Mouse (Mus musculus) small intestine, adult 2 months (tissue): ENCODE data around the gene Trabd2b. TPM values are rescaled to one million over a fixed set of nuclear protein-coding genes. Genes with fewer than 3 reads are reported as not detected.

ENCODE experiments used
- H3K27ac ChIP-seq: fragments of 200-500 bp; 2 replicates; pipeline ENCODE4 v1.5.1; 2012; ENCODE audit warnings: low read depth, low read length, control low read depth, inconsistent platforms; ENCODE audit not compliant: insufficient read depth
- H3K27me3 ChIP-seq: fragments of 200-500 bp; 2 replicates; pipeline ENCODE4 v1.6.1; 2012; ENCODE audit warnings: mild to moderate bottlenecking, moderate library complexity, low read length, inconsistent platforms; ENCODE audit not compliant: control insufficient read depth, insufficient read depth
- H3K36me3 ChIP-seq: fragments of 200-500 bp; 2 replicates; pipeline ENCODE4 v1.6.1; 2012; ENCODE audit warnings: mild to moderate bottlenecking, low read length, control low read depth, inconsistent platforms; ENCODE audit not compliant: control insufficient read depth, insufficient read depth
- H3K4me1 ChIP-seq: fragments of 200-500 bp; 2 replicates; pipeline ENCODE4 v1.6.1; 2012; ENCODE audit warnings: low read length, inconsistent platforms, mixed read lengths; ENCODE audit not compliant: control insufficient read depth, insufficient read depth, insufficient read length
- H3K4me3 ChIP-seq: fragments of 200-500 bp; 2 replicates; pipeline ENCODE4 v1.5.1; 2012; ENCODE audit warnings: low read depth, mild to moderate bottlenecking, control low read depth, inconsistent platforms, low read length, moderate library complexity
- CTCF ChIP-seq: fragments of 200-500 bp; IDR thresholded peaks from 2 replicates; pipeline ENCODE4 v1.5.1; 2012; ENCODE audit warnings: low read depth, mild to moderate bottlenecking, control low read depth, inconsistent platforms, low read length, moderate library complexity, mixed read lengths; ENCODE audit not compliant: insufficient replicate concordance, insufficient read length; ENCODE audit errors: extremely low read depth
- POLR2A ChIP-seq: fragments of 200-500 bp; IDR thresholded peaks from 2 replicates; pipeline ENCODE4 v1.6.1; 2012; ENCODE audit warnings: low read depth, mild to moderate bottlenecking, control low read depth, inconsistent platforms, low read length, moderate library complexity
- WGBS: fragments of 180-500 bp; shearing (Covaris S2); methylation state at CpG from one replicate; pipeline ENCODE4 v1.1.7; 2018; 5-methylcytosine and 5-hydroxymethylcytosine counted together
- polyA plus RNA-seq: library from polyadenylated mRNA; depleted of rRNA; stranded (reverse); fragments of >200 nt; gene quantifications from 2 replicates; pipeline ENCODE4 v1.2.3, GENCODE M21; 2012

Gene Trabd2b
- polyA plus RNA-seq, 1 experiment, result 0.32 TPM

DNA sequence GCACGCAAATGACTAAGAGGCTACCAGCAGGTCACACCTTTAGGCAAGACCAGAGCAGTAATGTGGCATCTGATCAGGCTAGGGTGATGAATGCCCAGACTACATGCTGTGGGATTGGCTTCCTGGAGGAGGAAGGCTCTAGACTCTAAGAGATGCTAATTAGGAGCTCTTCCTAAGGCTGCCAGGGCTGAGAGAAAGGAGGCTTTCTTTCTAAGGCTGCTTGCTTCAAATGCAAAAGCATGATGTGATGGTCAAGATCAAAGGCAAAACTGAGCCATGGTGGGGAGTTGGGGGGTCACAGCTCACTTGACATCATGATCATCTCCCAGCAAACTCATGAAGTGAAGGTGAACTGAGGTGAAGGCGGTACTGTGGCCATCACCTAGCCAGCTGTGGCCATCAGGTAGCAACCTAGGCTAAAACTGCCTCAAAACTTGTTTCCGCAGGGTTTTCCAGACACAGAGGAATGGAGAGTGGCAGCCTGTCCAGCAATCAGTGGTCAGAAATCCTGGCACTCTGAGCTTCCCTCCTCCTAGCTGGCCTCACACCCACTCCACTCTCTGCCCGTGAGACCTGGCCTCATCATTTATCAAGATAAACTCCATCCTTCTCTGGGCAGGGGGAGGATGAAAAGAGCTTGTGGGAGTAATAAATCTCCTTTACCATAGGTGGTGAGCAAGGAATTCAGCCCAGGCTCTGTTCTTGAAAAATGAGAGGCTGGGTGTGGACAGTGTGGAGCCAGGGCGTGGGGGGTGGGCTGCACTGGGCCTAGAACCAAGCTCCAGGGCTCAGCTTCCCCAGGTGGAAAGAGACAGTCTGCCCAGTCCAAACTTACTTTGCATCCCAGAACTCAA is 117.0 kb downstream of the Trabd2b start:
- H3K4me1 ChIP-seq, result no peaks in the 10 kb centered on the region
- H3K27me3 ChIP-seq, result no peaks in the 10 kb centered on the region
- 79% methylated on average over 5 of the region's 5 CpGs for WGBS
- H3K27ac ChIP-seq, result no peak overlapping the region
- TF ChIP-seq POLR2A (no peak), CTCF (no peak)
- H3K36me3 ChIP-seq, result no peaks in the 10 kb centered on the region
- no peak overlapping the region for H3K4me3 ChIP-seq

DNA sequence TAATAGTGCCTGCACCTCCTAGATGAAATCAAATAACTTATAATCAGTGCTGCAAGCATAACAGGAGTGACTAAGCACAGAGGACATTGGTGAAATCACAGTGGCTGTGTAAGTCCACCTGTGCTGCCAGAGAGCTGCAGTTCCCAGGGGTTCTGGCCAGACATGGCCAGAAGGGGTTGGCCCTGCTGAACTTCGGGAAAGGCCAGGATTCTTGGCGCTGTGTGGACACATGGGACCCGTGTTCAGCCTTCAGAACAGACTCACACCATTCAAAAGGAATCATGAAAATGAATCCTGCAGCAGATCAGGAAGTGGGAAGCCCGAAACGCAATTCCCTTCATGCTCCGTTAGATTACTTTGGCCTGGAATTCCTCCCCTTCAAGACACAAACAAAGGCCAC is 125.1 kb downstream of the Trabd2b start:
- Histone ChIP-seq H3K4me1 (no peaks in the 10 kb centered on the region), H3K27ac (no peak overlapping the region), H3K36me3 (no peaks in the 10 kb centered on the region), H3K4me3 (no peak overlapping the region), H3K27me3 (no peaks in the 10 kb centered on the region)
- TF ChIP-seq CTCF (no peak), POLR2A (no peak)
- WGBS, result 71% methylated on average over 6 of the region's 6 CpGs

DNA sequence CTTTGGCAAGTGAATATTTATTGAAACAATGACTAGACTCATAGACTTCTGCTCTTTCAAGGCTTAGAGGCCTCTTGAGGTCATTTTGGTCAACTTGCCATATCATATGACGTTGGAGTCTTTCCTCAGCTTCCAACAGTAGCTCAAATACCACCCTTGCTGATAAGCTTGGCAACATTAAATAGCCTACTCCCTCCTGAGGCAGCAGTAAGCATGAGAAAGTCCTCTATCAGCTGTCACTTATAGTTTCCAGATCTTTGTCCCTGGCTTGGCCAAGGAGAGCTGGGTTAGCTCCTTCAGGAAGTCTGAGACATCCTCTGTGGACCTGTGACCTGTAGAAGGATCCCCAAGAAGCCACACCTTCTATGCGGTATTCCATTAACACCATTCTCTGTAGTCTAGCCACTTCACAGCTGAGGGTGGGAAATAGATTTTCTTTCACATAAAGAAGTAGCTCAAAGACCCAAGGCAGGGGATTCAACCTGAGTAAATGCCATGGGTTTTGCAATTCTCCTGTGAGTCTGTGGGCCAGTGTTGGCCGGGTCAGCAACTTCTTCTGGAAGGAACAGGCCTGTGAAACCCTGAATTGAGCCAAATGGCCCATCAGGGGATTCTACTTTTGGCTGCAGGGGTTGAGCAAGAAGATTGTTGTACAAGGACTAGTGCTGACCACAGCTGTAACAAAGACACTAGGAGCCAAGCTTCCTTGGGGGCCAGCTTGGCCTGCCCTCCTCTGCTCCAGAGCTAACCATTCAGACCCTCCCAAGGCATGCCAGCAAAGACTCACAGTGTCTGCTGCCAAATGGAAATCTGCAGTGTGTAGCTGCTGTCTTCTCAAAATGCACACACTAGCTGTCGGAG is 127.6 kb downstream of the Trabd2b start:
- H3K4me3 ChIP-seq, result no peak overlapping the region
- TF ChIP-seq CTCF (no peak), POLR2A (no peak)

DNA sequence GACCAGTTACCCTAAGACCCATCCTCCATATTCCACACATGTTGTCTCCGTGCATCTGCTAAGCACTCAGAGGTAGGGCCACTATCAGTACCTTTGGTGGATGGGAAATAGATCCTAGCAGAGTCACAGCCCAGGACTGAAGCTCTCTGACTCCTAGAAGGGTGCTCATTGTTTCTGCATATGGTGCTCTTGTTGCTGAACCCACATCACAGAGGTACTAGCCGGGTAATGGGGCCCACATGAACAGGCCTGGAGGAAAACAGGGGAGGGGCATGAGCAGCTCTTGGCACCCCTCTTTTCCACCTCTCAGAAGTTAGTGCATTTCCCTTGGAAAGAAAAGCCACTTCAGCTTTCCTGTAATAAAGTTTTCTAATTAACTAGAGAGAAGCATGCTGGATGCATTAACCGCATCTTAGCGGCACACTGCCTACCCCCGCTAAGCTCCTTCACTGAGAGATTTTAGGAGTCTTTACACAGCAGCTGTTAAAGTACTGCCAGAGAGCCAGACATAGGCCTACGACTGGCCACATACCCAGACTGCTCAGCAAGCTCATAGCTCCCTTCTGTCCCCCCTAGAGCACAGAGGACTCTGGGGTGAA is 131.0 kb downstream of the Trabd2b start:
- no peaks in the 10 kb centered on the region for H3K4me1 ChIP-seq
- no peaks in the 10 kb centered on the region for H3K36me3 ChIP-seq
- TF ChIP-seq POLR2A (no peak), CTCF (no peak)
- H3K4me3 ChIP-seq, result no peak overlapping the region
- no peak overlapping the region for H3K27ac ChIP-seq
- H3K27me3 ChIP-seq, result no peaks in the 10 kb centered on the region
- WGBS, result 82% methylated on average over 6 of the region's 6 CpGs

More for the DNA sequence above, 127.6 kb downstream of the Trabd2b start:
- H3K27ac ChIP-seq, result no peak overlapping the region
- H3K36me3 ChIP-seq, result no peaks in the 10 kb centered on the region
- H3K4me1 ChIP-seq, result no peaks in the 10 kb centered on the region
- WGBS, result 71% methylated on average over 4 of the region's 4 CpGs
- H3K27me3 ChIP-seq, result no peaks in the 10 kb centered on the region

DNA sequence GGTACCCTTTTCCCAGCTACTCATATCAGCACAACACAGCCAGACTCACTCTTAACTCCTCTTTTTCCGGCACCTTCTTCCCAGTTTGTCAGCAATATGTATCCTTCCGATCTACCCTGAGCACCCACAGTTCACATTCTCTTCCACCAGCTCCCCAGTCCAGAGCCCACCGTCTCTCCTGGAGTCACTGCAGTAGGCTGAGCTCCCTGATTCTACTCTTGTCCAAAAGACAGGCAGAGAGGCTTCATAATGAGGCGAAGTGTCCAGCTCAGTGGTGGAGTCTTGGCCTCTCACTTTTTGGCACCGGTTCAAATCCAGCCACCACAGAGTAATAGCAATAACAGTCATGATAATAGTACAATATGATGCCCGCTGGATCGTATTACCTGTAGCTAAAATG is 133.5 kb downstream of the Trabd2b start:
- 91% methylated on average over 7 of the region's 7 CpGs for WGBS

DNA sequence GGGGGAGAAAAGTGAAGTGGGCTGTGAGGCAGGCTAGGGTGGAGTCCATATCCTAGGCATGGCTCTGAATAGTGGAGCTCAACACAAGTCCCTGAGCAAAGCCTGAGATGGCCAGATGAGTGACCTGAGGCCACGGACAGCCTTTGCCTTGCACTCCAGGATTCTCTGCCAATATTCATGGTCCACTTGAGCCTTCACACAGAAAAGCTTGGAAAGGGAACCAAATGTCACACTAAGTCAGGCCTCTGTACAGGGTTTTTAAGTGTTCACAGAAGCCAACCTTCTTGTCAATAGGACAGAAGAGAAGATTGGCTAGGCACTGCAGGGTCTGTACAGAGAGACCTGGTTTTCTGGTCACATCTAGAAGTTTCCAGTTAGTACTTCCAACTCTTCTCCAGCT is 134.7 kb downstream of the Trabd2b start:
- Histone ChIP-seq H3K4me3 (no peak overlapping the region), H3K36me3 (no peaks in the 10 kb centered on the region), H3K4me1 (peaks cover 5% of the 10 kb centered on the region; the same call in 1 of the 2 replicates), H3K27me3 (no peaks in the 10 kb centered on the region), H3K27ac (no peak overlapping the region)
- TF ChIP-seq CTCF, result no peak
- no peak for TF ChIP-seq POLR2A
- 73% methylated on average over 1 of the region's 1 CpGs for WGBS

More for the DNA sequence above, 133.5 kb downstream of the Trabd2b start:
- H3K36me3 ChIP-seq, result no peaks in the 10 kb centered on the region
- TF ChIP-seq POLR2A (no peak), CTCF (no peak)
- H3K4me3 ChIP-seq, result no peak overlapping the region
- no peaks in the 10 kb centered on the region for H3K27me3 ChIP-seq
- H3K27ac ChIP-seq, result no peak overlapping the region
- no peaks in the 10 kb centered on the region for H3K4me1 ChIP-seq

DNA sequence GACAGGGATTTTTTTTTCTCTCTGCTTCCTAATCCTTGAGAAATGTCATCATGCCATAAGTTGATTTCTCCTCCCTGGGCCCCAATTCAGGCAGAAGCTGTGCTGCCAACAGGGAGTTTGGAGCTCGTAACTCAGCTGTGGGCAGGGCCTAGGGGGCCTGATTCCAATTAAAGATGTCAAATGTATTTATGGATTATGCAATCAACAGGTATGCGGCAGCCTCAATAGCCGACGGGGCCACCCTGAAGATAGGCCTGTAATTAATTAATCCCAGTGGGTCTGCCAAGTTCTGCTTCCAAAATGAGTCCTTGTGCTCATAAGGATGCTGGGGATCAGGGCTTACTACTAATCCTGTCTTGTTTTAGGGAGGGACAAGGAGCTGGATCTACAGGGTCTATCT is 135.6 kb downstream of the Trabd2b start:
- H3K27me3 ChIP-seq, result no peaks in the 10 kb centered on the region
- no peak overlapping the region for H3K27ac ChIP-seq
- no peaks in the 10 kb centered on the region for H3K36me3 ChIP-seq
- TF ChIP-seq CTCF (no peak), POLR2A (no peak)
- H3K4me3 ChIP-seq, result no peak overlapping the region
- WGBS, result 21% methylated on average over 4 of the region's 4 CpGs
- H3K4me1 ChIP-seq, result peaks cover 5% of the 10 kb centered on the region; the same call in 1 of the 2 replicates
